In the genomic region with DNA sequence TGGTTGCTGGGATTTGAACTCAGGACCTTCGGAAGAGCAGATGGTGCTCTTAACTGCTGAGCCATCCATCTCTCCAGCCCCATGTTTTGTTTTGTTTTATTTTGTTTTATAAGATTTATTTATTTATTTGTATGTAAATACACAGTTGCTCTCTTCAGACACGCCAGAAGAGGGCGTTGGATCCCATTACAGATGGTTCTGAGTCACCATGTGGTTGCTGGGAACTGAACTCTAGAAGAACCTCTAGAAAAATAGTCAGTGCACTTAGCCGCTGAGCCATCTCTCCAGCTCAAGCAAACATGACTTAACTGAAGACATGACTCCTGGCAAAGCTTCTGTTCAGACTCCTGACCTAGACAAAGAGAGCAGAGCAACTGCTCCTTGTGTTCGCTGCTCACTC, we compare ENCODE assay signal across 28 mouse cellular contexts. TPM values are rescaled to one million over a fixed set of nuclear protein-coding genes. Genes with fewer than 3 reads are reported as not detected.
DNase-seq lines count a peak whose midpoint lies in the region; ATAC-seq and TF ChIP-seq lines count a peak whose summit lies in the region.
"Had no signal": no experiment of that assay in that cellular context is flagged by ENCODE, and none has a peak within 500 bp of the region (broad histone marks: within the 10 kb centered on the region; RNA-seq: fewer than 3 reads in every experiment).

No protein-coding gene starts in this region.

- H3K4me1 ChIP-seq in stomach, postnatal 0 days (replicated peaks; ENCODE audit: control insufficient read depth, insufficient read depth), result no peaks in the 10 kb centered on the region
- no peaks in the 10 kb centered on the region for H3K4me1 ChIP-seq in hindbrain, embryonic 16.5 days (ENCODE audit: control insufficient read depth, insufficient read depth, low read depth, low read length)
- no peaks in the 10 kb centered on the region for H3K4me1 ChIP-seq in intestine, embryonic 15.5 days (replicated peaks)
- H3K4me1 ChIP-seq: embryonic facial prominence, embryonic 13.5 days; embryonic facial prominence, embryonic 15.5 days; forebrain, embryonic 10.5 days; forebrain, embryonic 12.5 days had no signal

- WGBS in stomach, postnatal 0 days, result 68% methylated on average over 5 of the region's 5 CpGs
- 80% methylated on average over 5 of the region's 5 CpGs for WGBS in hindbrain, embryonic 16.5 days
- WGBS in intestine, embryonic 15.5 days, result 72% methylated on average over 5 of the region's 5 CpGs

- H3K9ac ChIP-seq in stomach, postnatal 0 days (ENCODE audit: low read length), result no peak overlapping the region
- H3K9ac ChIP-seq in hindbrain, embryonic 16.5 days (ENCODE audit: low read depth, low read length), result no peak overlapping the region
- no peak overlapping the region for H3K9ac ChIP-seq in intestine, embryonic 15.5 days
- H3K9ac ChIP-seq: embryonic facial prominence, embryonic 13.5 days; embryonic facial prominence, embryonic 15.5 days; forebrain, embryonic 12.5 days had no signal

- no peak overlapping the region for H3K4me3 ChIP-seq in stomach, postnatal 0 days (ENCODE audit: low read depth, low read length)
- no peak overlapping the region for H3K4me3 ChIP-seq in hindbrain, embryonic 16.5 days (ENCODE audit: low read length)
- H3K4me3 ChIP-seq in intestine, embryonic 15.5 days (replicated peaks), result no peak overlapping the region
- H3K4me3 ChIP-seq: embryonic facial prominence, embryonic 13.5 days; embryonic facial prominence, embryonic 15.5 days; erythroblast, embryonic 14.5 days; forebrain, embryonic 10.5 days; forebrain, embryonic 12.5 days had no signal

- no peaks in the 10 kb centered on the region for H3K36me3 ChIP-seq in stomach, postnatal 0 days (ENCODE audit: control insufficient read depth, insufficient read depth, low read length)
- no peaks in the 10 kb centered on the region for H3K36me3 ChIP-seq in hindbrain, embryonic 16.5 days (ENCODE audit: control insufficient read depth, insufficient read depth, low read length)
- H3K36me3 ChIP-seq in intestine, embryonic 15.5 days, result no peaks in the 10 kb centered on the region
- H3K36me3 ChIP-seq: embryonic facial prominence, embryonic 13.5 days; embryonic facial prominence, embryonic 15.5 days; forebrain, embryonic 10.5 days; forebrain, embryonic 12.5 days had no signal

- TF ChIP-seq CTCF in stomach, postnatal 0 days (IDR thresholded peaks at IDR 0.05; ENCODE audit: low read depth), result 0 out of 2 replicates have a peak, but pooled peaks have one; percentile 4

- no peak for TF ChIP-seq EP300 in stomach, postnatal 0 days (optimal IDR thresholded peaks at IDR 0.05)

- no peak overlapping the region for H3K27ac ChIP-seq in stomach, postnatal 0 days (replicated peaks)
- no peak overlapping the region for H3K27ac ChIP-seq in hindbrain, embryonic 16.5 days (ENCODE audit: low read depth, low read length)
- no peak overlapping the region for H3K27ac ChIP-seq in intestine, embryonic 15.5 days
- H3K27ac ChIP-seq: embryonic facial prominence, embryonic 13.5 days; embryonic facial prominence, embryonic 15.5 days; forebrain, embryonic 10.5 days; forebrain, embryonic 12.5 days had no signal

- DNase-seq in testis, postnatal 10 days (ENCODE audit: low spot score), result peak; percentile 29
- DNase-seq in testis, postnatal 14 days (ENCODE audit: low spot score), result no peak
- DNase-seq in NIH3T3 (ENCODE audit: low read depth) (peak; percentile 28), R1 (ENCODE audit: low read depth, low spot score) (peak; percentile 72)
- DNase-seq in stomach, postnatal 0 days (ENCODE audit: low spot score), result no peak
- no peak for DNase-seq in cerebellum, postnatal 25 days
- DNase-seq: adrenal gland, adult 8-10 months; adrenal gland, postnatal 14 days; adrenal gland, postnatal 36 days; B cell, adult 2 months; cerebellum, adult 11-12 months; cerebellum, adult 2 months; cerebellum, adult 9-10 months; cerebellum, postnatal 10 days; cerebellum, postnatal 36 days; embryo, embryonic 11 days had no signal

- H3K4me2 ChIP-seq in stomach, postnatal 0 days (replicated peaks; ENCODE audit: low read depth), result no peak overlapping the region
- no peak overlapping the region for H3K4me2 ChIP-seq in hindbrain, embryonic 16.5 days (ENCODE audit: low read length)
- H3K4me2 ChIP-seq in intestine, embryonic 15.5 days (replicated peaks), result no peak overlapping the region
- H3K4me2 ChIP-seq: embryonic facial prominence, embryonic 13.5 days; embryonic facial prominence, embryonic 15.5 days; forebrain, embryonic 12.5 days had no signal

- H3K9me3 ChIP-seq in stomach, postnatal 0 days (ENCODE audit: control insufficient read depth, low read length), result no peaks in the 10 kb centered on the region
- no peaks in the 10 kb centered on the region for H3K9me3 ChIP-seq in hindbrain, embryonic 16.5 days (ENCODE audit: control insufficient read depth, low read length)
- H3K9me3 ChIP-seq in intestine, embryonic 15.5 days, result no peaks in the 10 kb centered on the region
- H3K9me3 ChIP-seq: embryonic facial prominence, embryonic 13.5 days; embryonic facial prominence, embryonic 15.5 days; forebrain, embryonic 10.5 days; forebrain, embryonic 12.5 days had no signal

- no peaks in the 10 kb centered on the region for H3K27me3 ChIP-seq in stomach, postnatal 0 days (ENCODE audit: control insufficient read depth, insufficient read depth, low read length)
- no peaks in the 10 kb centered on the region for H3K27me3 ChIP-seq in hindbrain, embryonic 16.5 days (replicated peaks; ENCODE audit: control insufficient read depth, insufficient read depth, low read length)
- H3K27me3 ChIP-seq in intestine, embryonic 15.5 days (replicated peaks), result no peaks in the 10 kb centered on the region
- H3K27me3 ChIP-seq: CH12.LX; embryonic facial prominence, embryonic 13.5 days; embryonic facial prominence, embryonic 15.5 days; forebrain, embryonic 12.5 days had no signal

- ATAC-seq in stomach, postnatal 0 days (ENCODE audit: low FRiP score, low TSS enrichment), result no peak
- ATAC-seq in hindbrain, embryonic 16.5 days, result no peak
- no peak for ATAC-seq in intestine, embryonic 15.5 days
- ATAC-seq: activated CD4-positive, CD25-positive, alpha-beta regulatory T cell, adult 4 months; CD4-positive, CD25-positive, alpha-beta regulatory T cell, adult 4 months; forebrain, embryonic 14.5 days; forebrain, embryonic 16.5 days had no signal

RNA-seq across cellular contexts. Expression of gene Hax1, which starts 16.2 kb away (rescaled TPM):
- 73.6 and 77.7 TPM in 2 replicates for polyA plus RNA-seq in stomach, postnatal 0 days (2015; fragmentation: Nextera tagmentation; extraction: Ambion mirVana)
- 114 TPM in 2 replicates for polyA plus RNA-seq in hindbrain, embryonic 16.5 days (2015; fragmentation: Nextera tagmentation; extraction: Ambion mirVana)
- polyA plus RNA-seq in intestine, embryonic 15.5 days (2015; fragmentation: Nextera tagmentation; extraction: Ambion mirVana), result 128 and 134 TPM in 2 replicates

RNA-seq across cellular contexts. Expression of gene Atp8b2, which starts 19.1 kb away (rescaled TPM):
- 4.2 and 5.0 TPM in 2 replicates for polyA plus RNA-seq in stomach, postnatal 0 days (2015; fragmentation: Nextera tagmentation; extraction: Ambion mirVana)
- polyA plus RNA-seq in hindbrain, embryonic 16.5 days (2015; fragmentation: Nextera tagmentation; extraction: Ambion mirVana), result 15.1 and 15.5 TPM in 2 replicates
- 8.4 and 10.5 TPM in 2 replicates for polyA plus RNA-seq in intestine, embryonic 15.5 days (2015; fragmentation: Nextera tagmentation; extraction: Ambion mirVana)

Comparison
In these comparisons a context has a peak if more than half of its experiments do, and no peak if none do; other contexts are left out.
1. DNase-seq: peak in testis, postnatal 10 days (single experiment), NIH3T3 (single experiment) and R1 (single experiment); none in testis, postnatal 14 days (single experiment), stomach, postnatal 0 days (single experiment) and cerebellum, postnatal 25 days (0 of 2).